Mouse (Mus musculus) heart, embryonic 12.5 days (tissue): Measurements from ENCODE around the gene Scin. TPM values are rescaled to one million over a fixed set of nuclear protein-coding genes. Genes with fewer than 3 reads are reported as not detected.

Source experiments
- ATAC-seq: fragments of 200-750 bp; cut with Nextera tagmentation; 2 replicates; pipeline ENCODE4 v1.8.0; 2017; ENCODE audit warnings: moderate TSS enrichment, moderate library complexity; ENCODE audit not compliant: insufficient number of reproducible peaks, low FRiP score
- H3K27ac ChIP-seq: fragments of 300-500 bp; sonication (generic); 2 replicates; pipeline ENCODE4 v1.5.1; 2016; ENCODE audit warnings: mild to moderate bottlenecking, moderate library complexity; ENCODE audit not compliant: poor library complexity, severe bottlenecking
- H3K27me3 ChIP-seq: fragments of 300-500 bp; sonication (generic); replicated peaks from 2 replicates; pipeline ENCODE4 v1.6.1; 2016; ENCODE audit warnings: mild to moderate bottlenecking, moderate library complexity
- H3K36me3 ChIP-seq: fragments of 300-500 bp; sonication (generic); 2 replicates; pipeline ENCODE4 v1.6.1; 2016; ENCODE audit warnings: mild to moderate bottlenecking, moderate library complexity
- H3K4me1 ChIP-seq: fragments of 300-500 bp; sonication (generic); replicated peaks from 2 replicates; pipeline ENCODE4 v1.6.1; 2016; ENCODE audit warnings: mild to moderate bottlenecking
- H3K4me2 ChIP-seq: fragments of 300-500 bp; sonication (generic); 2 replicates; pipeline ENCODE4 v1.6.1; 2016; ENCODE audit warnings: mild to moderate bottlenecking, moderate library complexity
- H3K4me3 ChIP-seq: fragments of 300-500 bp; sonication (generic); 2 replicates; pipeline ENCODE4 v1.5.1; 2016; ENCODE audit warnings: mild to moderate bottlenecking
- H3K9ac ChIP-seq: fragments of 300-500 bp; sonication (generic); 2 replicates; pipeline ENCODE4 v1.6.1; 2016; ENCODE audit warnings: mild to moderate bottlenecking, moderate library complexity
- H3K9me3 ChIP-seq: fragments of 300-500 bp; sonication (generic); replicated peaks from 2 replicates; pipeline ENCODE4 v1.6.1; 2016; ENCODE audit warnings: mild to moderate bottlenecking, moderate library complexity
- WGBS: fragments of 180-500 bp; shearing (Covaris S2); methylation state at CpG from one replicate; pipeline ENCODE4 v1.1.7; 2016; 5-methylcytosine and 5-hydroxymethylcytosine counted together
- polyA plus RNA-seq: library from polyadenylated mRNA; unstranded; fragments of >200 nt; fragmentation: Nextera tagmentation; extraction: Ambion mirVana; gene quantifications from 2 replicates; pipeline ENCODE4 v1.2.1, GENCODE M21; 2016

Gene Scin
- polyA plus RNA-seq, 1 experiment from 2014 or later = 2.7 TPM

DNA sequence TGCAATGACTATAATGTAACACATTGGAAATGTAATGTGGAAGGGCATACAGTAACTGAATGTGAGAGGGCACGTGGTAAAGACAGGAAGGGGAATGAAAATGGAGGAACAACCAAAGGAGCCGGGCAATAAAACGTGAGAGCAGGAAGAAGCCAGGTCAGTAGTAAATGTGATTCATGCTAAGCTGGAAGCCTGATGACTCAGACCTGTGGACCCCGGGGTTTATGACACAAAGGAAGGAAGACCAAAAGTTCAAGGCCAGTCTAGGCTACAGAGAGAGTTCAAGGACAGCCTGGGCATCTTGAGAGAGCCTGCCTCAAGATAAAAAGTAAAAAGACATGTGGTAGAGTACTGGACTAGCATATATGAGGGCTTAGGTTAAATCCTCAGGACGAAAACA is 12.5 kb upstream of the Scin start:
- Histone ChIP-seq H3K4me3 (no peak overlapping the region), H3K36me3 (no peaks in the 10 kb centered on the region), H3K9ac (no peak overlapping the region), H3K27me3 (no peaks in the 10 kb centered on the region), H3K9me3 (no peaks in the 10 kb centered on the region), H3K4me2 (no peak overlapping the region), H3K27ac (no peak overlapping the region), H3K4me1 (no peaks in the 10 kb centered on the region)
- WGBS = 69% methylated on average over 5 of the region's 5 CpGs
- ATAC-seq = no peak

DNA sequence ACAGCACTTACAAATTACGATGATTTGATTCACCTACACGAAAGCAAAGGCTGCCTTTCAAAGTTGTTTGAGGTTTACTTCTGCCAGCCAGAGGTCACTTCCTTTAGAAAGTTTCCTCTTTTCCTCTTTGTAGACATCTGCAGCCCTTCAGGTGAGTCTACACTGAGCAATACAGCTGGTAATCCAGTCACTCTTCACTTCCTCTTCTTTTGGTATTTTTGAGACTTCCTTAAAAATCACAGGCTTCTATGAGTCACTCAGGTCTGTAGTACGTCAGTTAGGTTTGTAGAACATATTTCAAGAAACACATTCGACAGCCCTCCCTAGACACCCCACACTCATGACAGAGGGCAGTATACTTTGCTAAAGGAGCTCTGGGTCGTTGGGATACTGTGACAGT is 6.7 kb upstream of the Scin start:
- Histone ChIP-seq H3K36me3 (no peaks in the 10 kb centered on the region), H3K27me3 (no peaks in the 10 kb centered on the region), H3K9me3 (no peaks in the 10 kb centered on the region), H3K4me1 (no peaks in the 10 kb centered on the region), H3K27ac (no peak overlapping the region), H3K9ac (no peak overlapping the region), H3K4me2 (no peak overlapping the region), H3K4me3 (no peak overlapping the region)
- ATAC-seq = no peak
- WGBS = 69% methylated on average over 5 of the region's 5 CpGs

DNA sequence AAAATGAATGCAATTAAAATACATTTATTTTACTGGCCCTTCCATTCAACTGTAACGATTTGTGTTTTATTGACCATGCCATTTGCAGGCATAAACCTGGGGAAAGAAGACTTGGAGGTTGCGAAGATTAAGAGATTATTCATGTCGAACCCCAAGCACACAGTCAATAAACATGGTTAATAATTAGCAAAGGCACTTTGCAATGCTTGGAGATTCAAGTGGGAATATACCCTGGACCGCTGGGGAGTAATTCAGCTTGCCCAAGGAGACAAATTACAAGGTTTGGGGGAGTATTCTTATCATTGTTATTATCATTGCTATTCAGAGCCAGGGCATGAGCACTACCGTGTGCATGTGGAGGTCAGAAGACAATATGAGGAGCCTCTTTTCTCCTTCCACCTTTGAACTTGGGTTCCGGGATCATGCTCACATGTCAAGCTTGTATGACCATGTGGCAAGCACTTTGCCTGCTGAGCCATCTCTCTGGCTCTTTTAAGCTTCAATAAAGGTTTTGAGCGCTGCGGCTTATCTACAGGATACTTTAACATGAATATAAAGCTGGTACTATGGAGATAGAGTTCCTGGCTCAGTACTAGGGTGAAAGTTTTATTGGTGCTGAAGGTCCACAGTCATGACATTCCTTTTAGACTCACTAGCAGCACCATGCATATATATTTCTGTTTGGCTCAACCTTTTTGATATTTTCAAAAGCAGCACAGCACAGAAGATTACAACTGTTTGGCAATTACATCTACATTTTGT is 5.6 kb upstream of the Scin start:
- H3K27me3 ChIP-seq = no peaks in the 10 kb centered on the region; the same call in 1 of the 2 replicates
- H3K36me3 ChIP-seq = no peaks in the 10 kb centered on the region
- no peaks in the 10 kb centered on the region for H3K4me1 ChIP-seq
- H3K4me3 ChIP-seq = no peak overlapping the region
- no peak overlapping the region for H3K9ac ChIP-seq
- no peaks in the 10 kb centered on the region for H3K9me3 ChIP-seq
- no peak overlapping the region for H3K27ac ChIP-seq
- H3K4me2 ChIP-seq = no peak overlapping the region
- WGBS = 77% methylated on average over 8 of the region's 8 CpGs
- no peak for ATAC-seq

GRCm38 (mm10) chr12:40134529-40134928 is 501 bp upstream of the Scin start:
- H3K4me3 ChIP-seq = peak overlapping the region; percentile 57
- H3K4me2 ChIP-seq = peak overlapping the region; percentile 96
- ATAC-seq = no peak
- peaks cover 5% of the 10 kb centered on the region; the same call in 1 of the 2 replicates for H3K4me1 ChIP-seq
- H3K9ac ChIP-seq = no peak overlapping the region
- no peak overlapping the region for H3K27ac ChIP-seq
- no peaks in the 10 kb centered on the region for H3K9me3 ChIP-seq
- 46% methylated on average over 11 of the region's 11 CpGs for WGBS
- H3K27me3 ChIP-seq = peaks cover 16% of the 10 kb centered on the region
- H3K36me3 ChIP-seq = no peaks in the 10 kb centered on the region

DNA sequence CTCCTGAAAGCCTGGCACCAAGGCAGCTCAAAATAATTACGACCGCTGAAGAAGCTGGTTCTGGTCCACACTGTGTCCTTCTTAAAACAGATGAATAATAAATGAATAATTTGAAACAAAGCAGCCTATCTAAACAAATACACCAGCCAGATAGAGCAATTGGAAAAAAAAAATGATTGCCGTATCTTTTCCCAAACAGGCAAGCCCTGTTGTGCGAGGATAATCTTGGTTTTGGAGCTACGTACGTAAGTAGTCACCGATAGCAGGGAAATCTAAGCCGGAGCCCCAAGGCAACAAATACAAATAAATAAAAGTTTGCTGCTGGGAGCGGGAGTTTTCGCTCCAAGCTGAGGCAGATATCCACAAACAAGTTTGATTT is 845 bp downstream of the Scin start:
- WGBS = 13% methylated on average over 10 of the region's 10 CpGs
- Histone ChIP-seq H3K36me3 (no peaks in the 10 kb centered on the region), H3K4me2 (peak overlapping the region; percentile 96), H3K4me1 (peaks cover 5% of the 10 kb centered on the region; the same call in 1 of the 2 replicates), H3K9me3 (no peaks in the 10 kb centered on the region), H3K27ac (no peak overlapping the region), H3K4me3 (peak overlapping the region; percentile 57), H3K9ac (no peak overlapping the region; the same call in 1 of the 2 replicates), H3K27me3 (peaks cover 16% of the 10 kb centered on the region)
- ATAC-seq = no peak

DNA sequence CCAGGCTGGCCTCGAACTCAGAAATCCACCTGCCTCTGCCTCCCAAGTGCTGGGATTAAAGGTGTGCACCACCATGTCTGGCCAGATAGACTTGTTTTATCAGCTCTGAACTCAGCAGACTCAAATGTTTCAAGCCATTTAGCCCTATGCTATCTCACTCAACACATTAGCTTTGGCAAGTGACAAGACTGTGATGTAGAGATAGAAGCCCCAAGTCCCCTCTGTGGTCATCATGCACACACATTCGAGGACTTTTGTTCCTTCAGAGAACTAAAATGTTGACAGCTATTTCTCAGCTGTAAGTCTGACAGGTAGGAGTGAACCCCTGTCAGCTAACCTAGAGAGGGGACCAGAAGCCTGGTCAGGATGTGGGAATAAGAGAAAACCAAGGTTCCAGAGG is 15.2 kb downstream of the Scin start:
- H3K9ac ChIP-seq = no peak overlapping the region

GRCm38 (mm10) chr12:40117045-40117444 is 17.0 kb downstream of the Scin start:
- H3K4me3 ChIP-seq = no peak overlapping the region
- ATAC-seq = no peak
- WGBS = 87% methylated on average over 6 of the region's 6 CpGs

More for the DNA sequence above, 15.2 kb downstream of the Scin start:
- no peak overlapping the region for H3K4me2 ChIP-seq
- H3K4me3 ChIP-seq = no peak overlapping the region
- no peaks in the 10 kb centered on the region for H3K4me1 ChIP-seq
- 64% methylated on average over 2 of the region's 2 CpGs for WGBS
- no peak overlapping the region for H3K27ac ChIP-seq
- no peaks in the 10 kb centered on the region for H3K27me3 ChIP-seq
- H3K36me3 ChIP-seq = no peaks in the 10 kb centered on the region
- H3K9me3 ChIP-seq = no peaks in the 10 kb centered on the region
- ATAC-seq = no peak

DNA sequence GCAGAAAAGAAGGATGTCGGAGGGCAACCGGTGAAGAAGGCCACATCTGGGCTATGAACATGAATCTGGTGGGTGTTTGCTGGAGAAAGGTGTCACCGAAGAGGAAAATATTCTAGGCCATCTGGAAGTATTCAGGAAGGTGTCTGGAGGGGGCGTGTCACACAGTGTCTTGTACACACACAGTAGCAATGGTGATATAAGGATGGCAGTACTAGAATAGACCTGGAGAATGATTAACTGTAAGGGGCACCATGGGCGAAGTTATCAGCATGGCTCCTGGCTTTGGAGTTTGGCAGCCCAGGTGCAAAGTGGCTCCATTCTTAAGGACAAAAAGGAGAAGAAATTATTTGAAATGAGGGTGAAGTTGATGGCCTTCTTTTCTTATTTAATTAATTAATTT is 17.8 kb downstream of the Scin start:
- Histone ChIP-seq H3K4me2 (no peak overlapping the region), H3K9me3 (no peaks in the 10 kb centered on the region), H3K4me1 (no peaks in the 10 kb centered on the region), H3K4me3 (no peak overlapping the region), H3K36me3 (no peaks in the 10 kb centered on the region), H3K27ac (no peak overlapping the region), H3K27me3 (no peaks in the 10 kb centered on the region), H3K9ac (no peak overlapping the region)
- 81% methylated on average over 5 of the region's 5 CpGs for WGBS
- ATAC-seq = no peak

More at GRCm38 (mm10) chr12:40117045-40117444, 17.0 kb downstream of the Scin start:
- Histone ChIP-seq H3K4me1 (no peaks in the 10 kb centered on the region), H3K27ac (no peak overlapping the region), H3K36me3 (no peaks in the 10 kb centered on the region), H3K9me3 (no peaks in the 10 kb centered on the region), H3K27me3 (no peaks in the 10 kb centered on the region), H3K9ac (no peak overlapping the region), H3K4me2 (no peak overlapping the region)

DNA sequence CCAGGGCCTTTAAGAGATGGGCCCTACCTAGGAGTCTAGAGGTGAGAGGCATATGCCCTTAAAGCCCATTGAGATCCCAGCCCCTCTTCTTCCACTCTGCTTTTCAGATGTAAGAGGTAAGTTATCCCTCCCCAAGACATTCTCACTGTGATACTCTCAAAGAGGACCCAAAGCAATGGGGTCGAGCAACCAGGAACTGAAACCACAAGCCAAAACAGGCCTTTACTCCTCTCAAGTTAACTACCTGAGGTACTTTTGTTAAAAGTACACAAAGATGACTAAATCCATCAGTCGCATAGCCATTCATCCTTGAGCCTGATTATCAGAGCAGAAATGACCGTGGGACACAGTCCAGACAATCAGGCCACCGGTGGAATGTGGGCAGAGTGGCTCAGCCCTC is 19.1 kb downstream of the Scin start:
- Histone ChIP-seq H3K4me2 (no peak overlapping the region), H3K4me1 (no peaks in the 10 kb centered on the region), H3K27me3 (no peaks in the 10 kb centered on the region), H3K9me3 (no peaks in the 10 kb centered on the region), H3K9ac (no peak overlapping the region), H3K4me3 (no peak overlapping the region), H3K27ac (no peak overlapping the region), H3K36me3 (no peaks in the 10 kb centered on the region)
- 72% methylated on average over 4 of the region's 4 CpGs for WGBS
- ATAC-seq = no peak

- H3K4me2 ChIP-seq = no peak overlapping the region
- no peaks in the 10 kb centered on the region for H3K4me1 ChIP-seq
- 72% methylated on average over 3 of the region's 3 CpGs for WGBS
- H3K27ac ChIP-seq = no peak overlapping the region
- no peaks in the 10 kb centered on the region for H3K9me3 ChIP-seq
- no peak overlapping the region for H3K4me3 ChIP-seq
- H3K27me3 ChIP-seq = no peaks in the 10 kb centered on the region
- no peak for ATAC-seq
- H3K36me3 ChIP-seq = no peaks in the 10 kb centered on the region
- no peak overlapping the region for H3K9ac ChIP-seq
Measured at GRCm38 (mm10) chr12:40114020-40114419, 20.0 kb downstream of the Scin start.

- 29% methylated on average over 2 of the region's 2 CpGs for WGBS
- ATAC-seq = no peak
Measured at GRCm38 (mm10) chr12:40113605-40114004, 20.4 kb downstream of the Scin start.

GRCm38 (mm10) chr12:40109227-40109626 is 24.8 kb downstream of the Scin start:
- Histone ChIP-seq H3K27ac (no peak overlapping the region), H3K9ac (no peak overlapping the region), H3K4me2 (no peak overlapping the region), H3K27me3 (no peaks in the 10 kb centered on the region), H3K4me1 (peaks cover 4% of the 10 kb centered on the region), H3K36me3 (no peaks in the 10 kb centered on the region), H3K9me3 (no peaks in the 10 kb centered on the region), H3K4me3 (no peak overlapping the region)
- ATAC-seq = no peak
- 66% methylated on average over 1 of the region's 1 CpGs for WGBS

More at GRCm38 (mm10) chr12:40113605-40114004, 20.4 kb downstream of the Scin start:
- no peak overlapping the region for H3K9ac ChIP-seq
- H3K4me1 ChIP-seq = no peaks in the 10 kb centered on the region
- H3K4me2 ChIP-seq = no peak overlapping the region
- no peaks in the 10 kb centered on the region for H3K27me3 ChIP-seq
- no peaks in the 10 kb centered on the region for H3K9me3 ChIP-seq
- no peak overlapping the region for H3K4me3 ChIP-seq
- no peak overlapping the region for H3K27ac ChIP-seq
- H3K36me3 ChIP-seq = no peaks in the 10 kb centered on the region
